Mouse (Mus musculus): Measurements from ENCODE around the gene Snhg11. TPM values are rescaled to one million over a fixed set of nuclear protein-coding genes. Genes with fewer than 3 reads are reported as not detected.

Gene Snhg11
- polyA plus RNA-seq, 1 experiment from 2014 or later: 6.9 TPM

Other genes starting within 250 kb of the Snhg11 start
- gene Tgm2, start 229.2 kb upstream of the Snhg11 start, polyA plus RNA-seq (2014; fragmentation: Nextera tagmentation; extraction: Ambion mirVana): 2.2 and 4.3 TPM in 2 replicates
- 1.00 and 1.4 TPM in 2 replicates for gene D630003M21Rik, start 146.4 kb upstream of the Snhg11 start, polyA plus RNA-seq (2014; fragmentation: Nextera tagmentation; extraction: Ambion mirVana)
- gene Bpi, start 117.5 kb upstream of the Snhg11 start, polyA plus RNA-seq (2014; fragmentation: Nextera tagmentation; extraction: Ambion mirVana): not detected in 2 replicates
- gene Lbp, start 69.1 kb upstream of the Snhg11 start, polyA plus RNA-seq (2014; fragmentation: Nextera tagmentation; extraction: Ambion mirVana): 3.8 and 4.6 TPM in 2 replicates
- 20.4 and 20.6 TPM in 2 replicates for gene Ralgapb, start 34.2 kb downstream of the Snhg11 start, polyA plus RNA-seq (2014; fragmentation: Nextera tagmentation; extraction: Ambion mirVana)
- not detected in 2 replicates for gene Adig, start 127.0 kb downstream of the Snhg11 start, polyA plus RNA-seq (2014; fragmentation: Nextera tagmentation; extraction: Ambion mirVana)
- 0.24 and 0.55 TPM in 2 replicates for gene Arhgap40, start 137.2 kb downstream of the Snhg11 start, polyA plus RNA-seq (2014; fragmentation: Nextera tagmentation; extraction: Ambion mirVana)
- gene Slc32a1, start 235.1 kb downstream of the Snhg11 start, polyA plus RNA-seq (2014; fragmentation: Nextera tagmentation; extraction: Ambion mirVana): 0.27 and 0.71 TPM in 2 replicates
- gene Actr5, start 249.2 kb downstream of the Snhg11 start, polyA plus RNA-seq (2014; fragmentation: Nextera tagmentation; extraction: Ambion mirVana): 15.8 and 16.5 TPM in 2 replicates